Mouse (Mus musculus) neural tube, embryonic 13.5 days (tissue): Measurements from ENCODE around the gene Traip. TPM values are rescaled to one million over a fixed set of nuclear protein-coding genes. Genes with fewer than 3 reads are reported as not detected.

ENCODE experiments used
- ATAC-seq: fragments of 200-750 bp; cut with Nextera tagmentation; 2 replicates; pipeline ENCODE4 v1.8.0; 2017; ENCODE audit warnings: low read depth, mild to moderate bottlenecking, moderate TSS enrichment, moderate library complexity
- H3K27ac ChIP-seq: fragments of 300-500 bp; sonication (generic); replicated peaks from 2 replicates; pipeline ENCODE4 v1.5.1; 2015; ENCODE audit warnings: moderate library complexity, mild to moderate bottlenecking, inconsistent platforms
- H3K27me3 ChIP-seq: fragments of 300-500 bp; sonication (generic); 2 replicates; pipeline ENCODE4 v1.6.1; 2015; ENCODE audit warnings: mild to moderate bottlenecking, inconsistent platforms
- H3K36me3 ChIP-seq: fragments of 300-500 bp; sonication (generic); 2 replicates; pipeline ENCODE4 v1.6.1; 2015; ENCODE audit warnings: mild to moderate bottlenecking, inconsistent platforms
- H3K4me1 ChIP-seq: fragments of 300-500 bp; sonication (generic); replicated peaks from 2 replicates; pipeline ENCODE4 v1.6.1; 2015; ENCODE audit warnings: inconsistent platforms
- H3K4me2 ChIP-seq: fragments of 300-500 bp; sonication (generic); 2 replicates; pipeline ENCODE4 v1.6.1; 2015; ENCODE audit warnings: inconsistent platforms, mild to moderate bottlenecking, moderate library complexity
- H3K4me3 ChIP-seq: fragments of 300-500 bp; sonication (generic); 2 replicates; pipeline ENCODE4 v1.5.1; 2015; ENCODE audit warnings: mild to moderate bottlenecking, inconsistent platforms
- H3K9ac ChIP-seq: fragments of 300-500 bp; sonication (generic); 2 replicates; pipeline ENCODE4 v1.6.1; 2015; ENCODE audit warnings: moderate library complexity, mild to moderate bottlenecking, inconsistent platforms
- H3K9me3 ChIP-seq: fragments of 300-500 bp; sonication (generic); 2 replicates; pipeline ENCODE4 v1.6.1; 2016; ENCODE audit warnings: inconsistent platforms
- WGBS: fragments of 180-500 bp; shearing (Covaris S2); methylation state at CpG from one replicate; pipeline ENCODE4 v1.1.7; 2015; 5-methylcytosine and 5-hydroxymethylcytosine counted together
- polyA plus RNA-seq: library from polyadenylated mRNA; unstranded; fragments of >200 nt; fragmentation: Nextera tagmentation; extraction: Ambion mirVana; gene quantifications from 2 replicates; pipeline ENCODE4 v1.2.1, GENCODE M21; 2015

Traip gene
- polyA plus RNA-seq, result 6.7 and 8.7 TPM in 2 replicates

GRCm38 (mm10) chr9:107949922-107950235 is at the start of gene Traip:
Gene Traip, plus strand, starts transcription at chr9:107950136.
- no peaks in the 10 kb centered on the region for H3K27me3 ChIP-seq
- peak within 1 kb of the TSS; percentile 67 for H3K9ac ChIP-seq
- WGBS, result 87% methylated on average over 10 of the region's 10 CpGs
- H3K27ac ChIP-seq, result peak within 1 kb of the TSS; percentile 78
- peaks cover 16% of the 10 kb centered on the region for H3K4me1 ChIP-seq
- no peaks in the 10 kb centered on the region for H3K9me3 ChIP-seq
- H3K36me3 ChIP-seq, result no peaks in the 10 kb centered on the region
- peak within 1 kb of the TSS; percentile 53 for H3K4me3 ChIP-seq
- H3K4me2 ChIP-seq, result peak within 1 kb of the TSS; percentile 83
- ATAC-seq, result no peak

- Histone ChIP-seq H3K9ac (peak overlapping the region; percentile 56), H3K36me3 (peaks cover 47% of the 10 kb centered on the region), H3K4me3 (peak overlapping the region; percentile 31), H3K4me1 (peaks cover 19% of the 10 kb centered on the region), H3K27me3 (peaks cover 20% of the 10 kb centered on the region), H3K4me2 (peak overlapping the region; percentile 58), H3K9me3 (no peaks in the 10 kb centered on the region), H3K27ac (0 out of 2 replicates have a peak overlapping the region, but pooled peaks have one; percentile 57)
- ATAC-seq, result peak; percentile 58; the same call in 1 of the 2 replicates
- 4% methylated on average over 44 of the region's 44 CpGs for WGBS
These were observed 48.9 kb upstream of the Traip start for GRCm38 (mm10) chr9:107900840-107901626.

DNA sequence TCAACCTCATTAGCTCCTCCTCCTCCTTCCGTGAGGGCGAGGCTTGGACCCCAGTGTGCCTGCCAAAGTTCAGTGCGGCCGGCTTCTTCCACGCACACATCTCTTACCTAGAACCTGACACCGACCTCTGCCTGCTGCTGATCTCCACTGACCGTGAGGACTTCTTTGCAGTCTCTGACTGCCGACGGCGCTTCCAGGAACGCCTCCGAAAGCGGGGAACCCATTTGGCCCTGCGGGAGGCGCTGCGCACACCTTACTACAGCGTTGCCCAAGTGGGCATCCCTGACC is 48.4 kb upstream of the Traip start:
- Histone ChIP-seq H3K4me2 (peak overlapping the region; percentile 58), H3K9ac (peak overlapping the region; percentile 56; the same call in 1 of the 2 replicates), H3K36me3 (peaks cover 46% of the 10 kb centered on the region), H3K9me3 (no peaks in the 10 kb centered on the region), H3K4me3 (peak overlapping the region; percentile 31), H3K27ac (no peak overlapping the region), H3K27me3 (peaks cover 20% of the 10 kb centered on the region), H3K4me1 (peaks cover 25% of the 10 kb centered on the region)
- no peak; the same call in 1 of the 2 replicates for ATAC-seq
- WGBS, result 12% methylated on average over 17 of the region's 17 CpGs

- Histone ChIP-seq H3K36me3 (peaks cover 21% of the 10 kb centered on the region), H3K4me1 (peaks cover 46% of the 10 kb centered on the region), H3K27me3 (peaks cover 27% of the 10 kb centered on the region), H3K9ac (no peak overlapping the region), H3K27ac (no peak overlapping the region), H3K4me2 (no peak overlapping the region), H3K9me3 (no peaks in the 10 kb centered on the region), H3K4me3 (no peak overlapping the region)
- 8% methylated on average over 4 of the region's 4 CpGs for WGBS
- peak; percentile 6; the same call in 1 of the 2 replicates for ATAC-seq
These were observed 45.2 kb upstream of the Traip start for GRCm38 (mm10) chr9:107904726-107905125.

GRCm38 (mm10) chr9:107906252-107906966 is 43.5 kb upstream of the Traip start, which contains the start of gene Mst1r:
Gene Mst1r, plus strand, starts transcription at chr9:107906873.
- Histone ChIP-seq H3K36me3 (peaks cover 15% of the 10 kb centered on the region), H3K4me2 (peak within 1 kb of the TSS; percentile 58), H3K9me3 (no peaks in the 10 kb centered on the region), H3K4me3 (peak within 1 kb of the TSS; percentile 32), H3K4me1 (peaks cover 35% of the 10 kb centered on the region), H3K9ac (peak within 1 kb of the TSS; percentile 60), H3K27ac (peak within 1 kb of the TSS; percentile 28; the same call in 1 of the 2 replicates), H3K27me3 (peaks cover 13% of the 10 kb centered on the region)
- ATAC-seq, result peak; percentile 60; the same call in 1 of the 2 replicates
- 21% methylated on average over 19 of the region's 19 CpGs for WGBS

DNA sequence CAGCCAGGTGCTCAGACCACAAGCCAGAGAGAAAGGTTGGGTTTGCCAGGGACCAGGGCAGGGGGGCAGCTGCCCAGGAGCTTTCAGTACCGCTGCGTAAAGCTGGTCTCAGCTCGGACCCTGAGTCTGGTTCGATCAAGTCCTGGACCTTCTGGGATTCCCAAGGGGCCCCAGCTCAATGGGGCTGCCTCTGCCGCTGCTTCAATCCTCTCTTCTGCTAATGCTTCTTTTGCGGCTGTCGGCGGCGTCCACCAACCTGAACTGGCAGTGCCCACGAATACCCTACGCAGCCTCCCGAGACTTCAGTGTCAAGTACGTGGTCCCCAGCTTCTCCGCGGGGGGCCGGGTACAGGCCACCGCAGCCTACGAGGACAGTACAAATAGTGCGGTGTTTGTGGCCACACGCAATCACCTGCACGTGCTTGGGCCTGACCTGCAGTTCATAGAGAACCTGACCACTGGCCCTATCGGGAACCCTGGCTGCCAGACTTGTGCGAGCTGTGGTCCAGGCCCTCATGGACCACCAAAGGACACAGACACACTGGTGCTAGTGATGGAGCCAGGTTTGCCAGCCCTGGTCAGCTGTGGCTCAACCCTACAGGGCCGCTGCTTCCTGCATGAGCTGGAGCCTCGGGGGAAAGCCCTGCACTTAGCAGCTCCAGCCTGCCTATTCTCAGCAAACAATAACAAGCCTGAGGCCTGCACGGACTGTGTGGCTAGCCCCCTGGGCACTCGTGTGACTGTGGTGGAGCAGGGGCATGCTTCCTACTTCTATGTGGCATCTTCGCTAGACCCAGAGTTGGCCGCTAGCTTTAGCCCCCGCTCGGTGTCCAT is 42.8 kb upstream of the Traip start:
- H3K9ac ChIP-seq, result peak overlapping the region; percentile 60
- peaks cover 8% of the 10 kb centered on the region for H3K27me3 ChIP-seq
- no peak for ATAC-seq
- no peaks in the 10 kb centered on the region for H3K9me3 ChIP-seq
- peak overlapping the region; percentile 28; the same call in 1 of the 2 replicates for H3K27ac ChIP-seq
- peaks cover 31% of the 10 kb centered on the region for H3K4me1 ChIP-seq
- H3K36me3 ChIP-seq, result peaks cover 8% of the 10 kb centered on the region
- H3K4me2 ChIP-seq, result peak overlapping the region; percentile 58
- H3K4me3 ChIP-seq, result peak overlapping the region; percentile 32
- 48% methylated on average over 31 of the region's 31 CpGs for WGBS

- H3K4me3 ChIP-seq, result peak overlapping the region; percentile 32; the same call in 1 of the 2 replicates
- H3K4me1 ChIP-seq, result peaks cover 31% of the 10 kb centered on the region
- H3K36me3 ChIP-seq, result peaks cover 3% of the 10 kb centered on the region
- no peak for ATAC-seq
- H3K27ac ChIP-seq, result peak overlapping the region; percentile 13; the same call in 1 of the 2 replicates
- 79% methylated on average over 14 of the region's 14 CpGs for WGBS
- peak overlapping the region; percentile 58 for H3K4me2 ChIP-seq
- H3K9ac ChIP-seq, result 0 out of 2 replicates have a peak overlapping the region, but pooled peaks have one; percentile 26
- H3K27me3 ChIP-seq, result peaks cover 8% of the 10 kb centered on the region
- H3K9me3 ChIP-seq, result no peaks in the 10 kb centered on the region
These were observed 42.2 kb upstream of the Traip start for GRCm38 (mm10) chr9:107907801-107908120.

GRCm38 (mm10) chr9:107908410-107909158 is 41.4 kb upstream of the Traip start:
- H3K9me3 ChIP-seq, result no peaks in the 10 kb centered on the region
- no peaks in the 10 kb centered on the region for H3K36me3 ChIP-seq
- peak overlapping the region; percentile 31; the same call in 1 of the 2 replicates for H3K9ac ChIP-seq
- ATAC-seq, result no peak
- no peak overlapping the region; the same call in 1 of the 2 replicates for H3K27ac ChIP-seq
- 20% methylated on average over 18 of the region's 18 CpGs for WGBS
- H3K4me3 ChIP-seq, result peak overlapping the region; percentile 32
- H3K27me3 ChIP-seq, result peaks cover 8% of the 10 kb centered on the region
- H3K4me1 ChIP-seq, result peaks cover 31% of the 10 kb centered on the region
- peak overlapping the region; percentile 58 for H3K4me2 ChIP-seq

DNA sequence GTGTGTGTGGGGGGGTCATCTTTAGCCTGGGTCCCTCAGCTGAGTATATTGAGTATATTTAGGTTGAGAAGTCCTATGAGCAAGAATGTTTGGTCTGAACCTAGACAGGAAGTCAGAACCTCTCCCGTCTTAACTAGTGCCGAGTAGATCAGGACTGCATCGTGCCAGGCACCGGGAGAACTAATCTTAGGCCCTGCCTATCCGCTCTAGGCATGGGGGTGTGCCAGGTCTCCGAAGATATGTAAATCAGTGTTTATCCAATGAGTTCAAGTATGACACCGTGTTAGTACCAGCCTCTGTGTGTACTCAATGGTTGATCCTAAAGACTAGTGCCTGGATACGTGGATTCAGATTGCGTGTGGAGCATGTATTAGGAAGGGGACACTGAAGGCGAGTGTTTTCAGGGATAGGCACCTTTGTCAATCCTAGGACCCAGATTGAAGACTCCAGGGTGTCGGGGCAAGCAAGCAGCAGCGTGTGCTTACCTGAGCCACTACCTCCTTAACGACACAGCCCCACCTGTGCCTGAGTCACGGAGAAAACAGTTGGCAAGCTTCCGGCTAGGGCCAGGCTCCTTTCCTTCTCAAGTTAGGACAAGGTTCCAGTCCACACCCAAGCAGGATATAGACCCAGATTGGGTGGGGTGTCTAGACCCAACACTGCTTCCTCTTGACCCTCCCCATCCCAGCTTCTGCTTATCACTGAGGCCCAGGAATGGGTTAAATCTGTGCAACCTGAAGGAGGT is 39.7 kb upstream of the Traip start:
- Histone ChIP-seq H3K9me3 (no peaks in the 10 kb centered on the region), H3K4me3 (no peak overlapping the region), H3K4me2 (no peak overlapping the region), H3K27ac (no peak overlapping the region), H3K36me3 (no peaks in the 10 kb centered on the region), H3K9ac (no peak overlapping the region), H3K4me1 (peaks cover 31% of the 10 kb centered on the region), H3K27me3 (peaks cover 8% of the 10 kb centered on the region)
- WGBS, result 89% methylated on average over 15 of the region's 15 CpGs
- no peak for ATAC-seq

GRCm38 (mm10) chr9:107914764-107915420 is 35.0 kb upstream of the Traip start:
- WGBS, result 81% methylated on average over 16 of the region's 16 CpGs

More at GRCm38 (mm10) chr9:107914764-107915420, 35.0 kb upstream of the Traip start:
- H3K4me2 ChIP-seq, result no peak overlapping the region
- no peaks in the 10 kb centered on the region for H3K27me3 ChIP-seq
- no peaks in the 10 kb centered on the region for H3K36me3 ChIP-seq
- peaks cover 12% of the 10 kb centered on the region for H3K4me1 ChIP-seq
- no peak overlapping the region for H3K27ac ChIP-seq
- no peak overlapping the region for H3K4me3 ChIP-seq
- no peaks in the 10 kb centered on the region for H3K9me3 ChIP-seq
- no peak for ATAC-seq
- no peak overlapping the region for H3K9ac ChIP-seq
